ENCODE assay signal across 16 mouse cellular contexts in genomic region chr7:141276546-141276945, GRCm38 (mm10). TPM values are rescaled to one million over a fixed set of nuclear protein-coding genes. Genes with fewer than 3 reads are reported as not detected.
DNase-seq lines count a peak whose midpoint lies in the region; ATAC-seq and TF ChIP-seq lines count a peak whose summit lies in the region.
"Had no signal": no experiment of that assay in that cellular context is flagged by ENCODE, and none has a peak within 500 bp of the region (broad histone marks: within the 10 kb centered on the region; RNA-seq: fewer than 3 reads in every experiment).

TSS of gene Cdhr5 (minus strand) at chr7:141276786.

- TF ChIP-seq CTCF in kidney, postnatal 0 days (IDR thresholded peaks at IDR 0.05; ENCODE audit: low read depth), result no peak

- H3K9ac ChIP-seq in intestine, embryonic 14.5 days (ENCODE audit: low read length), result 0 out of 2 replicates have a peak within 1 kb of the TSS, but pooled peaks have one; percentile 7
- 0 out of 2 replicates have a peak within 1 kb of the TSS, but pooled peaks have one; percentile 13 for H3K9ac ChIP-seq in kidney, postnatal 0 days (ENCODE audit: low read depth, low read length)
- H3K9ac ChIP-seq in stomach, embryonic 16.5 days (ENCODE audit: low read length), result no peak within 1 kb of the TSS
- H3K9ac ChIP-seq: embryonic facial prominence, embryonic 15.5 days; forebrain, embryonic 15.5 days; liver, embryonic 14.5 days; neural tube, embryonic 13.5 days had no signal

- H3K27me3 ChIP-seq in heart, embryonic 10.5 days (ENCODE audit: insufficient read depth, poor library complexity, severe bottlenecking), result peaks cover 41% of the 10 kb centered on the region
- 0 out of 2 replicates have a peak, but pooled peaks cover 3% of the 10 kb centered on the region for H3K27me3 ChIP-seq in intestine, embryonic 14.5 days (replicated peaks; ENCODE audit: control insufficient read depth, insufficient read depth, low read length)
- H3K27me3 ChIP-seq in kidney, postnatal 0 days (ENCODE audit: insufficient read depth, low read length), result no peaks in the 10 kb centered on the region
- H3K27me3 ChIP-seq in stomach, embryonic 16.5 days (ENCODE audit: control insufficient read depth, insufficient read depth, low read length), result no peaks in the 10 kb centered on the region
- H3K27me3 ChIP-seq: forebrain, embryonic 15.5 days had no signal

- peak; percentile 65 for ATAC-seq in intestine, embryonic 14.5 days (replicated peaks; ENCODE audit: low FRiP score, low TSS enrichment, low read depth)
- no peak; the same call in 1 of the 2 replicates for ATAC-seq in kidney, postnatal 0 days (replicated peaks; ENCODE audit: low FRiP score, low read depth)
- ATAC-seq in stomach, embryonic 16.5 days (ENCODE audit: insufficient read depth, low FRiP score), result peak; percentile 27; the same call in 1 of the 2 replicates
- ATAC-seq: forebrain, embryonic 15.5 days; midbrain, embryonic 16.5 days had no signal

- H3K27ac ChIP-seq in heart, embryonic 10.5 days, result no peak within 1 kb of the TSS
- H3K27ac ChIP-seq in intestine, embryonic 14.5 days (ENCODE audit: low read depth), result peak within 1 kb of the TSS; percentile 57
- peak within 1 kb of the TSS; percentile 60 for H3K27ac ChIP-seq in kidney, postnatal 0 days
- H3K27ac ChIP-seq in stomach, embryonic 16.5 days (ENCODE audit: low read length), result no peak within 1 kb of the TSS; the same call in 1 of the 2 replicates
- H3K27ac ChIP-seq: embryonic facial prominence, embryonic 15.5 days; forebrain, embryonic 15.5 days; liver, embryonic 14.5 days; neural tube, embryonic 13.5 days had no signal

- H3K4me1 ChIP-seq in heart, embryonic 10.5 days, result peaks cover 27% of the 10 kb centered on the region
- no peaks in the 10 kb centered on the region for H3K4me1 ChIP-seq in intestine, embryonic 14.5 days (replicated peaks; ENCODE audit: control insufficient read depth, insufficient read depth, low read length)
- H3K4me1 ChIP-seq in kidney, postnatal 0 days (replicated peaks; ENCODE audit: insufficient read depth, low read length), result peaks cover 15% of the 10 kb centered on the region
- H3K4me1 ChIP-seq in stomach, embryonic 16.5 days (ENCODE audit: control insufficient read depth, insufficient read depth, low read length), result peaks cover 5% of the 10 kb centered on the region; the same call in 1 of the 2 replicates

- peak; percentile 88 for DNase-seq in heart, adult 11 months
- no peak for DNase-seq in heart, embryonic 10.5 days (ENCODE audit: low spot score)
- DNase-seq in intestine, embryonic 14.5 days (ENCODE audit: low spot score), result no peak
- DNase-seq in kidney, postnatal 0 days (ENCODE audit: low spot score), result peak; percentile 39
- no peak for DNase-seq in frontal cortex, postnatal 14 days (ENCODE audit: low spot score in 2 of 2)
- DNase-seq in lung, postnatal 25 days (ENCODE audit: low spot score), result no peak
- DNase-seq: gastrocnemius, postnatal 36 days; lung, postnatal 4 days; thymus, adult 2 months had no signal

- no peaks in the 10 kb centered on the region for H3K36me3 ChIP-seq in heart, embryonic 10.5 days
- no peaks in the 10 kb centered on the region for H3K36me3 ChIP-seq in intestine, embryonic 14.5 days (ENCODE audit: control insufficient read depth, insufficient read depth, low read length)
- no peaks in the 10 kb centered on the region for H3K36me3 ChIP-seq in kidney, postnatal 0 days (ENCODE audit: insufficient read depth, low read length)
- no peaks in the 10 kb centered on the region for H3K36me3 ChIP-seq in stomach, embryonic 16.5 days (ENCODE audit: control insufficient read depth, insufficient read depth, low read length)
- H3K36me3 ChIP-seq: embryonic facial prominence, embryonic 15.5 days; forebrain, embryonic 15.5 days; neural tube, embryonic 13.5 days had no signal

- 74% methylated on average over 11 of the region's 11 CpGs for WGBS in heart, embryonic 10.5 days
- WGBS in intestine, embryonic 14.5 days, result 31% methylated on average over 11 of the region's 11 CpGs
- 18% methylated on average over 11 of the region's 11 CpGs for WGBS in kidney, postnatal 0 days
- WGBS in stomach, embryonic 16.5 days, result 54% methylated on average over 11 of the region's 11 CpGs

- H3K9me3 ChIP-seq in heart, embryonic 10.5 days, result no peaks in the 10 kb centered on the region
- no peaks in the 10 kb centered on the region for H3K9me3 ChIP-seq in intestine, embryonic 14.5 days (ENCODE audit: control insufficient read depth, low read length)
- H3K9me3 ChIP-seq in kidney, postnatal 0 days (replicated peaks; ENCODE audit: low read length), result no peaks in the 10 kb centered on the region
- H3K9me3 ChIP-seq in stomach, embryonic 16.5 days (replicated peaks; ENCODE audit: control insufficient read depth, low read length), result no peaks in the 10 kb centered on the region
- H3K9me3 ChIP-seq: embryonic facial prominence, embryonic 15.5 days; forebrain, embryonic 15.5 days; neural tube, embryonic 13.5 days had no signal

- no peak within 1 kb of the TSS for H3K4me3 ChIP-seq in heart, embryonic 10.5 days
- H3K4me3 ChIP-seq in intestine, embryonic 14.5 days (ENCODE audit: low read depth, low read length), result no peak within 1 kb of the TSS
- no peak within 1 kb of the TSS for H3K4me3 ChIP-seq in kidney, postnatal 0 days (replicated peaks; ENCODE audit: low read depth, low read length)
- H3K4me3 ChIP-seq in stomach, embryonic 16.5 days (replicated peaks; ENCODE audit: low read length), result 0 out of 2 replicates have a peak within 1 kb of the TSS, but pooled peaks have one; percentile 10
- H3K4me3 ChIP-seq: embryonic facial prominence, embryonic 15.5 days; forebrain, embryonic 15.5 days; neural tube, embryonic 13.5 days had no signal

- peak within 1 kb of the TSS; percentile 40 for H3K4me2 ChIP-seq in intestine, embryonic 14.5 days (ENCODE audit: low read length)
- peak within 1 kb of the TSS; percentile 36 for H3K4me2 ChIP-seq in kidney, postnatal 0 days (ENCODE audit: low read length)
- H3K4me2 ChIP-seq in stomach, embryonic 16.5 days (ENCODE audit: low read depth, low read length), result no peak within 1 kb of the TSS
- H3K4me2 ChIP-seq: embryonic facial prominence, embryonic 15.5 days; forebrain, embryonic 15.5 days; neural tube, embryonic 13.5 days had no signal

RNA-seq across cellular contexts. Expression of gene Cdhr5, which starts in this region (rescaled TPM):
- not detected in 2 replicates for polyA plus RNA-seq in heart, embryonic 10.5 days (2016; fragmentation: Nextera tagmentation; extraction: Ambion mirVana)
- polyA plus RNA-seq in intestine, embryonic 14.5 days (2014; fragmentation: Nextera tagmentation; extraction: Ambion mirVana), result 31.9 and 36.8 TPM in 2 replicates
- polyA plus RNA-seq in kidney, postnatal 0 days (2015; fragmentation: Nextera tagmentation; extraction: Ambion mirVana), result 40.1 and 41.2 TPM in 2 replicates
- 16.0 and 17.0 TPM in 2 replicates for polyA plus RNA-seq in stomach, embryonic 16.5 days (2015; fragmentation: Nextera tagmentation; extraction: Ambion mirVana)
- polyA plus RNA-seq: forebrain, embryonic 15.5 days; heart, postnatal 0 days; midbrain, embryonic 16.5 days; neural tube, embryonic 13.5 days had no signal

Comparison
In these comparisons a context has a peak if more than half of its experiments do, and no peak if none do; other contexts are left out.
1. RNA of gene Cdhr5 (polyA plus RNA-seq): 40.1 to 41.2 TPM in kidney, postnatal 0 days, 31.9 to 36.8 TPM in intestine, embryonic 14.5 days and 16.0 to 17.0 TPM in stomach, embryonic 16.5 days; not detected in heart, embryonic 10.5 days; every median in the first group is over 10 times any median in the second.
2. DNase-seq: peak in heart, adult 11 months (single experiment) and kidney, postnatal 0 days (single experiment); none in heart, embryonic 10.5 days (single experiment), intestine, embryonic 14.5 days (single experiment), frontal cortex, postnatal 14 days (0 of 2) and lung, postnatal 25 days (single experiment).
3. H3K27ac ChIP-seq: peak in intestine, embryonic 14.5 days (single experiment) and kidney, postnatal 0 days (single experiment); none in heart, embryonic 10.5 days (single experiment) and stomach, embryonic 16.5 days (single experiment).